Mouse (Mus musculus) heart, embryonic 12.5 days (tissue): Measurements from ENCODE around the gene Ankrd13b. TPM values are rescaled to one million over a fixed set of nuclear protein-coding genes. Genes with fewer than 3 reads are reported as not detected.

Experiments used
- ATAC-seq: fragments of 200-750 bp; cut with Nextera tagmentation; 2 replicates; pipeline ENCODE4 v1.8.0; 2017; ENCODE audit warnings: moderate TSS enrichment, moderate library complexity; ENCODE audit not compliant: insufficient number of reproducible peaks, low FRiP score
- H3K27ac ChIP-seq: fragments of 300-500 bp; sonication (generic); 2 replicates; pipeline ENCODE4 v1.5.1; 2016; ENCODE audit warnings: mild to moderate bottlenecking, moderate library complexity; ENCODE audit not compliant: poor library complexity, severe bottlenecking
- H3K27me3 ChIP-seq: fragments of 300-500 bp; sonication (generic); replicated peaks from 2 replicates; pipeline ENCODE4 v1.6.1; 2016; ENCODE audit warnings: mild to moderate bottlenecking, moderate library complexity
- H3K36me3 ChIP-seq: fragments of 300-500 bp; sonication (generic); 2 replicates; pipeline ENCODE4 v1.6.1; 2016; ENCODE audit warnings: mild to moderate bottlenecking, moderate library complexity
- H3K4me1 ChIP-seq: fragments of 300-500 bp; sonication (generic); replicated peaks from 2 replicates; pipeline ENCODE4 v1.6.1; 2016; ENCODE audit warnings: mild to moderate bottlenecking
- H3K4me2 ChIP-seq: fragments of 300-500 bp; sonication (generic); 2 replicates; pipeline ENCODE4 v1.6.1; 2016; ENCODE audit warnings: mild to moderate bottlenecking, moderate library complexity
- H3K4me3 ChIP-seq: fragments of 300-500 bp; sonication (generic); 2 replicates; pipeline ENCODE4 v1.5.1; 2016; ENCODE audit warnings: mild to moderate bottlenecking
- H3K9ac ChIP-seq: fragments of 300-500 bp; sonication (generic); 2 replicates; pipeline ENCODE4 v1.6.1; 2016; ENCODE audit warnings: mild to moderate bottlenecking, moderate library complexity
- H3K9me3 ChIP-seq: fragments of 300-500 bp; sonication (generic); replicated peaks from 2 replicates; pipeline ENCODE4 v1.6.1; 2016; ENCODE audit warnings: mild to moderate bottlenecking, moderate library complexity
- WGBS: fragments of 180-500 bp; shearing (Covaris S2); methylation state at CpG from one replicate; pipeline ENCODE4 v1.1.7; 2016; 5-methylcytosine and 5-hydroxymethylcytosine counted together
- polyA plus RNA-seq: library from polyadenylated mRNA; unstranded; fragments of >200 nt; fragmentation: Nextera tagmentation; extraction: Ambion mirVana; gene quantifications from 2 replicates; pipeline ENCODE4 v1.2.1, GENCODE M21; 2016

Gene Ankrd13b
- polyA plus RNA-seq, 1 experiment from 2014 or later: 3.7 TPM

DNA sequence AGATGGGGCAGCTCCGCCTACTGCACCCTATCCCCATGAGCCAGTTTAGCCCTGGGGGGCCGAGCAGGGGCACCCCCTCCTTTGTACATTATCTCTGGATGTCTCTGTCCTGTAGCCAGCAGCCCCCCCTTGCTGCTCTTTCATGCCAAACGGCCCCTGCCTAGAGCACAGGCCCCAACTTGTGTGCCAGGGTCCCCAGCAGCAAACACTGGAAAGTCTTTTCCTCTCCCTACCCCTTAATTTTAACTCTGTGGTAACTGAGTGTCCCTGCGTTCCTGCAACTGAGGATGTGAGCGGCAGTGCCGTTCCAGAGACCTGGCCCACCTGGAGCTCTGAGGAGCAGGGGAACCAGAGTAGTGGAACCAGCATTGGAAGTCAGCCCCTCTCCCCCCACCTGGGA is 17.5 kb upstream of the Ankrd13b start:
- H3K36me3 ChIP-seq: peaks cover 67% of the 10 kb centered on the region
- WGBS: 87% methylated on average over 6 of the region's 6 CpGs

DNA sequence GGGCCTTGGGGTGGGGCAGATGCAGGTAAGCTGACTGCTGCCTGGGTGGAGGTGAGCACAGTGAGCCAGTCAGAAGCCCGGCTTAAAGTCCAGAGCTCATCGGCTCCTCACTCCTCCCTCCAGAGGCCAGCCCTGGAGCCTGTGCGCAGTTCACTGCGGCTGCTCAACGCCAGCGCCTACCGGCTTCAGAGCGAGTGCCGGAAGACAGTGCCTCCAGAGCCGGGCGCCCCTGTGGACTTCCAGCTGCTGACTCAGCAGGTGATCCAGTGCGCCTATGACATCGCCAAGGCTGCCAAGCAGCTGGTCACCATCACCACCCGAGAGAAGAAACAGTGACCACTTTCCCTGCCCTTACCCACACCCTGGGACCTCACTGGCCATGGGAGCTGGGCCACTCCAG is 16.8 kb upstream of the Ankrd13b start:
- H3K9ac ChIP-seq: no peak overlapping the region
- H3K36me3 ChIP-seq: peaks cover 70% of the 10 kb centered on the region
- peaks cover 18% of the 10 kb centered on the region for H3K4me1 ChIP-seq
- no peaks in the 10 kb centered on the region for H3K9me3 ChIP-seq
- H3K4me3 ChIP-seq: no peak overlapping the region
- WGBS: 81% methylated on average over 14 of the region's 14 CpGs
- H3K27me3 ChIP-seq: no peaks in the 10 kb centered on the region
- H3K4me2 ChIP-seq: no peak overlapping the region
- no peak overlapping the region for H3K27ac ChIP-seq
- no peak for ATAC-seq

More for the DNA sequence above, 17.5 kb upstream of the Ankrd13b start:
- H3K9me3 ChIP-seq: no peaks in the 10 kb centered on the region
- no peak overlapping the region for H3K4me3 ChIP-seq
- no peak overlapping the region for H3K9ac ChIP-seq
- H3K27ac ChIP-seq: no peak overlapping the region
- no peaks in the 10 kb centered on the region for H3K27me3 ChIP-seq
- H3K4me2 ChIP-seq: no peak overlapping the region
- H3K4me1 ChIP-seq: peaks cover 20% of the 10 kb centered on the region
- no peak for ATAC-seq

DNA sequence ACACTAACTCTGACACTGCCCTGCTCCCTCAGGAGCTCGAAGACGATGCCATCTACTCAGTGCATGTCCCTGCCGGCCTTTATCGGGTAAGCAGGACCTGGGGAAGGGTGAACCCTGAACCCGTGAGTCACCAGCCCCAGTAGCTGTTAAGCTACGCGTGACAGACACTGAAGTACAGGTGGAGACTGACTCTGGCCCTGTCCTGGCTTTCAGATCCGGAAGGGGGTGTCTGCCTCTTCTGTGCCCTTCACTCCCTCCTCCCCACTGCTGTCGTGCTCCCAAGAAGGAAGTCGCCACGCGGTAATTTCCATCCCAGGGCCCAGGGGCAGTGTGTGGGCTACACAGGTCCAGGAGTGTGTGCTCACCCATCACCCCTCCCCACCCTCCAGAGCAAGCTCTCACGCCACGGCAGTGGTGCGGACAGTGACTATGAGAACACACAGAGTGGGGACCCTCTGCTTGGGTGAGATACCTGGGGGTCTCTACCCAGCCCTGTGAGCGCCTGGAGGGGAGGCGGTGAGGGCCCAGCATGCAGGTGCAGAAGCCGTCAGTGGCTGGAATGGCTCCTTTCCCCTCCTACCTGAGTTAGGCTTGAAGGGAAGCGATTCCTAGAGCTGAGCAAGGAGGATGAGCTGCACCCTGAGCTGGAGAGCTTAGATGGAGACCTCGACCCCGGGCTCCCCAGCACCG is 16.0 kb upstream of the Ankrd13b start:
- Histone ChIP-seq H3K27ac (no peak overlapping the region), H3K4me1 (peaks cover 26% of the 10 kb centered on the region), H3K4me3 (no peak overlapping the region), H3K4me2 (no peak overlapping the region), H3K27me3 (no peaks in the 10 kb centered on the region), H3K9ac (no peak overlapping the region), H3K9me3 (no peaks in the 10 kb centered on the region), H3K36me3 (peaks cover 77% of the 10 kb centered on the region)
- ATAC-seq: no peak
- 85% methylated on average over 22 of the region's 22 CpGs for WGBS

DNA sequence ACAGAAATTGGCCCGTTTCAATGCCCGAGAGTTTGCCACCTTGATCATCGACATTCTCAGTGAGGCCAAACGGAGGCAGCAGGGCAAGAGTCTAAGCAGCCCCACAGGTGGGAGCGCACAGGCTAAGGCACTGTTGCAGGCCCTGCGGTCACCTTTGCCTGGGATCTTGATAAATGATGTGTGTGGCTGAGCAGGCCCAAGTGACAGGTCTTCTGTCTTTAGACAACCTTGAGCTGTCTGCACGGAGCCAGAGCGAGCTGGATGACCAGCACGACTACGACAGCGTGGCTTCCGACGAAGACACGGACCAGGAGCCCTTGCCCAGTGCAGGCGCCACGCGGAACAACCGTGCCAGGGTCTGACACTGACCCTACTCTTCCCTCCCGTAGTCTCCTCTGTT is 14.9 kb upstream of the Ankrd13b start:
- 93% methylated on average over 19 of the region's 19 CpGs for WGBS
- Histone ChIP-seq H3K4me3 (no peak overlapping the region), H3K9ac (no peak overlapping the region), H3K36me3 (peaks cover 81% of the 10 kb centered on the region), H3K27me3 (no peaks in the 10 kb centered on the region), H3K4me1 (peaks cover 27% of the 10 kb centered on the region), H3K4me2 (no peak overlapping the region), H3K27ac (no peak overlapping the region), H3K9me3 (no peaks in the 10 kb centered on the region)
- no peak for ATAC-seq

DNA sequence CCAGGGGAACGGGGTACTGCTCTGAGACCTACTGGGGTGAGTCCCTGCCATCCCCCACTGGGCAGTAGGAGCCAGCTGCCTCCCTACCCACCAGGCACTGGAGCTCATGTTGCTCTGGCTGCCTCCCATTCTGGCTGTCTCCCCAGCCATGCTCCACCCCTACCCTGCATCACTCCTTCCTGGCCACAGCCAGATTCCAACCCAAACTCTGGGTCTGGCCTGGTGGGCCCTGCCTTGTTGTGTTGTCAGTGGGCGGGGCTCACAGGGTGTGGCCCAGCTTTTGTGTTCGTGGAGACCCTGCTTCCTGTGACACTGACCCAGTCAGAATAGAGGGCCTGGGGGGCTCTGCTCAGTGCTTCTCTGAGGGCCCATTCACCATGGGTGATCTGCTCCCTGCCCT is 14.0 kb upstream of the Ankrd13b start:
- H3K4me2 ChIP-seq: no peak overlapping the region
- H3K4me3 ChIP-seq: no peak overlapping the region
- no peaks in the 10 kb centered on the region for H3K9me3 ChIP-seq
- 69% methylated on average over 3 of the region's 3 CpGs for WGBS
- H3K27me3 ChIP-seq: no peaks in the 10 kb centered on the region
- H3K27ac ChIP-seq: no peak overlapping the region
- ATAC-seq: no peak
- H3K9ac ChIP-seq: no peak overlapping the region
- peaks cover 84% of the 10 kb centered on the region for H3K36me3 ChIP-seq
- H3K4me1 ChIP-seq: peaks cover 27% of the 10 kb centered on the region

DNA sequence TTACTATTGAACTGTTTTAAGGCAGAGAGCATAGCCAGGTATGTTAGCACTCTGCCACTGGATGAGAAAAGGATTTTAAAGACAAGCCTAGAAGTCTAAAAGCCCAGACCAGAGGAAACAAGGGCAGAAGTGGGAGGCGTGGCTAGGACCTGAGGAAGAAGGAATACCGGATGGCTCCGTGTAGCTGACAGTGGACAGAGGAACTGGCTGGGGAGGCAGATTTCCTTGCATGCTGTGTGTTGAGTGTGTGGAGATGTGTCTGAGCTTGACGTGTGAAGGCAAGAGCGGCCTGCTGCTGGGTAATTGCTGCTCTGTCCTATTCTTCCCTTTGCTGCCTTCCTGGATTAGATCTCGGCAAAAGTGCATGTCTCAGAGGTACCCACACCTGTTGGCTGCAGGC is 13.0 kb upstream of the Ankrd13b start:
- Histone ChIP-seq H3K4me3 (no peak overlapping the region), H3K9me3 (no peaks in the 10 kb centered on the region), H3K4me1 (peaks cover 29% of the 10 kb centered on the region), H3K36me3 (peaks cover 83% of the 10 kb centered on the region), H3K4me2 (no peak overlapping the region), H3K27ac (no peak overlapping the region), H3K27me3 (no peaks in the 10 kb centered on the region), H3K9ac (no peak overlapping the region; the same call in 1 of the 2 replicates)
- 77% methylated on average over 6 of the region's 6 CpGs for WGBS
- no peak for ATAC-seq

DNA sequence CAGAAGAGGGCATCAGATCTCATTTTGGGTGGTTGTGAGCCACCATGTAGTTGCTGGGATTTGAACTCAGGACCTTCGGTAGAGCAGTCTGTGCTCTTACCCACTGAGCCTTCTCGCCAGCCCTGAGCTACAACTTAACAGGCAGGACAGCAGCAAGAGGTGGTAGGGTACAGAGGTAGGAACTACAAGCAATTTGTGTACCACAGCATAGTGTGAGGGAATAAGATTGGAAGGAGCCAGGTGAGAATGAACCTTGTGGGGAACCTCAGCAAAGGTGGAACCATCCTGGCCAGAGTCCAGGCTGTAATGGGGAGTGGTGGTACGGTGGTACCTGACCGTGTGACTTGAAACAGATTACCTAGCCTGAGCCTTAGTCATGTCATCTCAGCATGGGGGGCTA is 12.5 kb upstream of the Ankrd13b start:
- Histone ChIP-seq H3K36me3 (peaks cover 78% of the 10 kb centered on the region), H3K9me3 (no peaks in the 10 kb centered on the region), H3K9ac (no peak overlapping the region), H3K4me2 (no peak overlapping the region), H3K27ac (no peak overlapping the region), H3K4me3 (no peak overlapping the region), H3K4me1 (peaks cover 34% of the 10 kb centered on the region), H3K27me3 (no peaks in the 10 kb centered on the region)
- no peak for ATAC-seq
- WGBS: 86% methylated on average over 4 of the region's 4 CpGs

DNA sequence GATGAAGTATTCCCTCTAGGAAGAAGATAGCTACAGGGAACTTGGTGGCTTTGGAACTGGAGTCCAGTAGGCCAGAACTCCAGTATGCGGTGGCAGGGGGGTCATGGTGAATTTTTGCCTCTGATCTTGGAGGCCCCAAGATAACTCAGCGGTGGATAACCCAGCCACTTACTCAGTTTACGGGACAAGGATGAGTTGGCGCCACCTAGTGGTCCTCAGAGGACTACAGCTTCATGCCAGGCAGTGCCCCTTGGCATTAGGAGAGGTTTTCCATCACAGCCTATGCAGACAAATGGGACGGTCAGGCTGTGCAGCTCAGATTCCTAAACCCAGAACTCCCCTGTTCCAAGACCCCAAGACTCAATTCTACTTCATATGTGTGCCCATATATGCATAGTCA is 11.9 kb upstream of the Ankrd13b start:
- no peak overlapping the region for H3K27ac ChIP-seq
- H3K4me3 ChIP-seq: no peak overlapping the region
- no peaks in the 10 kb centered on the region for H3K27me3 ChIP-seq
- no peaks in the 10 kb centered on the region for H3K9me3 ChIP-seq
- peaks cover 35% of the 10 kb centered on the region for H3K4me1 ChIP-seq
- H3K36me3 ChIP-seq: peaks cover 72% of the 10 kb centered on the region
- WGBS: 25% methylated on average over 5 of the region's 5 CpGs
- no peak for ATAC-seq
- no peak overlapping the region for H3K9ac ChIP-seq
- no peak overlapping the region for H3K4me2 ChIP-seq

DNA sequence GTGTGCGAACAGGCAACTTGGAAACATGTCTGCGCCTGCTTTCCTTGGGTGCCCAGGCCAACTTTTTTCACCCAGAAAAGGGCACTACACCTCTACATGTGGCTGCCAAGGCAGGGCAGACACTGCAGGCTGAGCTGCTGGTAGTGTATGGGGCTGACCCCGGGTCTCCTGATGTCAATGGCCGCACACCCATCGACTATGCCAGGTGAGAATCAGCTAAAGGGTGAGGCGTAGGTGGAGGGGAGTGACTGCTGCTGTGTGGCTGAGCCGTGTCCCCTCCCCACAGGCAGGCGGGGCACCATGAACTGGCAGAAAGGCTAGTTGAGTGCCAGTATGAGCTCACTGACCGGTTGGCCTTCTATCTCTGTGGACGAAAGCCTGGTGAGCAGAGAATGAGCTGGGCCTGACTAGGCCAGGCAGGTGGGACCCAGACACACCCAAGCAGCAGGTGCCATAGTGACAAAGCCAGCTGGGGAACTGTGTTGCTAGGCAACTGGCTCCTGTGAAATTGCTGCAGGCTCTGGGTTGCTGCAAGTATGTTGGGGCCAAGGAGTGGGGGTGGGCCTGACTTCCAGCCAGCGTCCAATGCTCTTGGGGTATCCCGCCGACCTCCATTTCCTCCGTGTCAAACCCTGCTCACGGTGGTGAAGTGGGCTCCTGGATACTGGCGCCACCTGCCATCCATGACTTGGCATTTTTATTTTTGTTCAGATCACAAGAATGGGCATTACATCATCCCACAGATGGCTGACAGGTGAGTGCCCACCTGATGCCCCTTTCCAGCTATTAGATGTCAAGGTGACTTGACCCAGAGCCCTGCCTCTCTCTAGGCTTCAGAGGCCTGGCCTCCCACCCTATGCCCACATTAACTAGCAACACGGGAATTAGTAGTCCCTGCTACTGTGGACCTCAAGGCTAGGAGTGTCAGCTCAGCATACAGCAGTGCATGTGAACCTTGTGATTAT is 11.2 kb upstream of the Ankrd13b start:
- H3K4me1 ChIP-seq: peaks cover 41% of the 10 kb centered on the region
- WGBS: 83% methylated on average over 17 of the region's 17 CpGs
- H3K9me3 ChIP-seq: no peaks in the 10 kb centered on the region
- H3K36me3 ChIP-seq: peaks cover 64% of the 10 kb centered on the region
- no peak overlapping the region for H3K4me2 ChIP-seq
- no peak overlapping the region for H3K27ac ChIP-seq
- H3K9ac ChIP-seq: no peak overlapping the region
- no peak for ATAC-seq
- no peak overlapping the region for H3K4me3 ChIP-seq
- H3K27me3 ChIP-seq: no peaks in the 10 kb centered on the region

DNA sequence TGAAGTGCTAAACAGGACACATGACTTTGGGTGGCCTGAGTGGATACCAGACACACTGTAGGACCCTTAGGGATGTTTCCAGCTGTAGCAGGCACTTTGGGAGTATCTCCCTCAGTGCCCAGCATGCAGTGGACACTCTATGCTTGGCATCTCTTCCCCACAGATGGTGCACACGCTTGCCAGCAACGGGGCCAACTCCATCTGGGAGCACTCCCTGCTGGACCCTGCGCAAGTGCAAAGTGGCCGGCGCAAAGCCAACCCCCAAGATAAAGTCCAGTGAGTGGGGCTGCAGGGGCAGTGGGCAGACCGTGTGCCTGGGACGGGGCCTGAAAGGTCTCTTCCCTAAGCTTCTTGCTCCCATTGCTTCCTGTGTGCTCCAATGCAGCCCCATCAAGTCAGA is 9.9 kb upstream of the Ankrd13b start:
- Histone ChIP-seq H3K4me3 (no peak overlapping the region), H3K4me1 (peaks cover 54% of the 10 kb centered on the region), H3K27ac (no peak overlapping the region), H3K36me3 (peaks cover 51% of the 10 kb centered on the region), H3K9ac (no peak overlapping the region), H3K4me2 (no peak overlapping the region), H3K9me3 (no peaks in the 10 kb centered on the region), H3K27me3 (no peaks in the 10 kb centered on the region)
- 88% methylated on average over 7 of the region's 7 CpGs for WGBS
- no peak for ATAC-seq

DNA sequence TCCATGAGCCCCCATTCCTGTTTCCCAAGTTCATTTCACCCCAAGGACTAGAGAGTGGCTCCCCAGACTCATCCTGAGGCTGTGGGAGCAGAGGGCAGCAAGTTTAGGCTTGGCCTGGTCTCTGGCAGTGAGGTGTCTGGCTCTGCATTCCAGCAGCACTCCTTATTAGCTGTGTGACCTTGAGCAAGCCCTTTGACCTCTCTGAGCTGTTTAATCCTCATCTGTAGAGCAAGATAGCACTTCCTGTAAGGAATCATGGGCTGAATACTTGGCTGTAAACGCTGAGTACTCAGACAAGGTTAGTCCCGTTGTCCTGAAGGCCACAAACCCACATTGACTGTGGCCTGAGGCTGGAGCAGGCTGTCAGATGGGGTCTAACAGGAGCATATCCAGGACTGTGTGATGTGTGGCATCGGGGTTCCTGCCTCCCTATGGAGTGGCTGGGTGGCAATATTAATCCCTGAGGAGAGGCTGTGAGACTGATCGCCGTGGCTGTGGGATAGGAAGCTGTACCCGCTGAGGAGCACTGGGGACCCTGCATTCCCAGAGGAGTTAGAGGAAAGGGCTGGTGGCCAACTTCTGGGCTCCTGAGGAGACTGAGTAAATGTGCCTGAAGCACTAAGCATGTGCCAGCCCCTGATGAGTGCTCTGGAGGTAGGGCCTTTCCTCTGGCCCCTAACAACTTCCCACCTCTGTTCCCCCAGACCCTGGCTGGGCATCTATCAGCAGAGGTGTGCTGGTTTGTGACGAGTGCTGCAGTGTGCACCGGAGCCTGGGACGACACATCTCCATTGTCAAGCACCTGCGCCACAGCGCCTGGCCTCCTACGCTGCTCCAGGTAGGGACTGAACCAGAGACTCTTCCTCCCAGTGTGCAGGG is 9.0 kb upstream of the Ankrd13b start:
- Histone ChIP-seq H3K36me3 (peaks cover 43% of the 10 kb centered on the region), H3K27me3 (no peaks in the 10 kb centered on the region), H3K4me2 (peak overlapping the region; percentile 26), H3K4me3 (no peak overlapping the region), H3K4me1 (peaks cover 59% of the 10 kb centered on the region), H3K9ac (peak overlapping the region; percentile 36), H3K9me3 (no peaks in the 10 kb centered on the region), H3K27ac (peak overlapping the region; percentile 94)
- no peak for ATAC-seq
- WGBS: 68% methylated on average over 12 of the region's 12 CpGs
